Mouse (Mus musculus) kidney, postnatal 25 days (tissue): ENCODE results near the gene Otub1.

Experiments
- DNase-seq, 2 experiments: peaks; one replicate each; pipeline ENCODE4 v3.0.0; 2021; ENCODE audit warnings: mixed read lengths in 2 of 2

Gene Otub1

GRCm38 (mm10) chr19:7172051-7172866, 33.9 kb downstream of the Otub1 start:
- peak; percentile 72 to 88 for DNase-seq

GRCm38 (mm10) chr19:7171447-7171846, 34.7 kb downstream of the Otub1 start:
- DNase-seq = peak in 1 of 2 experiments; percentile 55

GRCm38 (mm10) chr19:7170916-7171315, 35.2 kb downstream of the Otub1 start:
- DNase-seq = peak in 1 of 2 experiments; percentile 35

GRCm38 (mm10) chr19:7168423-7168822, 37.7 kb downstream of the Otub1 start:
- DNase-seq = peak in 1 of 2 experiments; percentile 77

- DNase-seq = no peak
Observed at GRCm38 (mm10) chr19:7166767-7167166, 39.3 kb downstream of the Otub1 start.

GRCm38 (mm10) chr19:7166200-7166711, 39.9 kb downstream of the Otub1 start:
- no peak for DNase-seq

GRCm38 (mm10) chr19:7165509-7166199, 40.5 kb downstream of the Otub1 start:
- peak; percentile 53 to 78 for DNase-seq

GRCm38 (mm10) chr19:7164820-7165323, 41.2 kb downstream of the Otub1 start:
- DNase-seq = no peak

- DNase-seq = no peak
Observed at GRCm38 (mm10) chr19:7164238-7164637, 41.9 kb downstream of the Otub1 start.

GRCm38 (mm10) chr19:7161064-7161463, 45.1 kb downstream of the Otub1 start:
- no peak for DNase-seq

- peak; percentile 74 to 92 for DNase-seq
Observed at GRCm38 (mm10) chr19:7160151-7160906, 45.8 kb downstream of the Otub1 start.

- no peak for DNase-seq
Observed at GRCm38 (mm10) chr19:7157734-7158133, 48.4 kb downstream of the Otub1 start.

- DNase-seq = peak; percentile 53 to 84
Observed at GRCm38 (mm10) chr19:7155196-7155595, 50.9 kb downstream of the Otub1 start.

GRCm38 (mm10) chr19:7153232-7153631, 52.9 kb downstream of the Otub1 start:
- DNase-seq = peak in 1 of 2 experiments; percentile 40

GRCm38 (mm10) chr19:7151927-7152653, 54.0 kb downstream of the Otub1 start:
- DNase-seq = no peak

- DNase-seq = no peak
Observed at GRCm38 (mm10) chr19:7151300-7151926, 54.7 kb downstream of the Otub1 start.

- DNase-seq = peak in 1 of 2 experiments; percentile 62
Observed at GRCm38 (mm10) chr19:7149158-7149685, 56.9 kb downstream of the Otub1 start.

GRCm38 (mm10) chr19:7148541-7149085, 57.5 kb downstream of the Otub1 start:
- no peak for DNase-seq
